Mouse (Mus musculus) thymus, adult 2 months (tissue): ENCODE data around the gene 1110008P14Rik.
"Not testable (repeated sequence)": the region's sequence is repeated elsewhere in the genome, so short reads cannot be mapped to it uniquely, and the experiment has no call there.

Experiments used
- CTCF ChIP-seq: fragments of 200-500 bp; IDR thresholded peaks from 2 replicates; pipeline ENCODE4 v1.5.1; 2012; ENCODE audit warnings: mild to moderate bottlenecking, control low read depth, low read length, moderate library complexity, borderline replicate concordance; ENCODE audit not compliant: control insufficient read depth, poor library complexity, insufficient read depth; ENCODE audit errors: extremely low read depth
- POLR2A ChIP-seq: fragments of 200-500 bp; IDR thresholded peaks from 2 replicates; pipeline ENCODE4 v1.6.1; 2012; ENCODE audit warnings: mild to moderate bottlenecking, low read length, control low read depth, moderate library complexity; ENCODE audit not compliant: control insufficient read depth, poor library complexity, insufficient read depth; ENCODE audit errors: extremely low read depth

GRCm38 (mm10) chr2:32362274-32362673 lies 19.5 kb downstream of the 1110008P14Rik start:
- TF ChIP-seq POLR2A, CTCF: not testable (repeated sequence)
